Mouse (Mus musculus) CD4-positive, CD25-positive, alpha-beta regulatory T cell (primary cell): ENCODE results near the gene Cdc42ep4. TPM values are rescaled to one million over a fixed set of nuclear protein-coding genes. Genes with fewer than 3 reads are reported as not detected.

ENCODE experiments used
- polyA plus RNA-seq: library from polyadenylated mRNA; unstranded; fragments of 100-300 nt; shearing (Covaris generic); gene quantifications from one replicate; pipeline ENCODE4 v1.2.1, GENCODE M21; 2017

Gene Cdc42ep4
- 7.3 TPM for polyA plus RNA-seq

DNA sequence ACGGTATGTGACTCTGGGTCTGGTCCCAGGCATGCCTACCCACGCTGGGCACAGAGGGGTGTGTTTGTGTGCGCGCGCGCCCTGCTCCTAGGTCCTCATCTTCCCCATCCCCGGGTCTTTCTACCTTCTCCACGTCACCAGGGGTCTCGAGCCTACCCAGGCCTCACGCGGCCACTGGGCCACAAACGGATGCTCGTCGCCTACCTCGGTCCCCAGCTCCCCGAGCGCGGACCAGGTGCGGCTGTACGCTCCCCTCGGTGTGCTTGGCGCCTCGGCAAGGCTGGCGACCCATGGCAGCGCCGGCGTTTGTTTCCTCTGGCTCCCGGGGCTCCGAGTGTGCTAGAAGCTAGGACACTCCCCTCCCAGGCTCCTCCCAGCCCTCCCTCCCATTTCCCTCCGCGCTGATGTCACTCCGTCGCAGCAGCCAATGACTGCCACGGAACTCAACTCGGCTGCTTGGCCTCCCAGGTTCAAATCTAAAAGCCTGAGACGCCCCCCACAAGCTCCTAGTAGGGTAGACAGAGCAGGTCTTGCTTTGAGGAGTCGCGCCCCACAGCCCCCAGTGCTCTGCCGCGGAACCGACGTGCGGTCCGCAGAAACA is at the start of gene Cdc42ep4:
TSS of gene Cdc42ep4 (minus strand) at position 398 of the 601 bp plus-strand sequence.

DNA sequence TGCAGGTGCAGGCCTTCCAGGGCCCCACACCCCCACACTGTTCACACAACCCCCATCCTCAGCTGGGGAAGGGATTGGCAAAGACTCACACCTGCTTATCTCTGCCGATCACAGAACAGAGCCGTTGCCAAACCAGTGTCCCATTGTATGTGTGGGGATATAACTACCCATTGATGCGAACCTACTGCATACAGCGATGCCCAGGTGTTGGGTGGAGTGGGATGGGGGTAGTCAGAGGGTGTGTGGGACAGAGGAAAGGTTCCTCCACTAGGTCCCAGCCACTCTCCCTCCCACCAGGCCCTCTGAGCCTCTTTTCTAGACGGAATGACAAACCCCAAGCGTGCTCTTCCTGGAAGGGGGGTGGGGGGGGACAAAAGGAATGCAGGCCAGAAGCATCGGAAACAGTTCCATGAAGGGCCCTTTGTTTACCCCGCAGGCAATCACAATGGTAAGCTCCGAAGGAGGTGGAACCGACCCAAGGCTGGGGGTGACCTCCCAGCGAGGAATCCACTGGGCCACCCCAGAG is 41.9 kb downstream of the Cdc42ep4 start, which contains the start of gene Cpsf4l:
TSS of gene Cpsf4l (minus strand) at position 287 of the 526 bp plus-strand sequence.

DNA sequence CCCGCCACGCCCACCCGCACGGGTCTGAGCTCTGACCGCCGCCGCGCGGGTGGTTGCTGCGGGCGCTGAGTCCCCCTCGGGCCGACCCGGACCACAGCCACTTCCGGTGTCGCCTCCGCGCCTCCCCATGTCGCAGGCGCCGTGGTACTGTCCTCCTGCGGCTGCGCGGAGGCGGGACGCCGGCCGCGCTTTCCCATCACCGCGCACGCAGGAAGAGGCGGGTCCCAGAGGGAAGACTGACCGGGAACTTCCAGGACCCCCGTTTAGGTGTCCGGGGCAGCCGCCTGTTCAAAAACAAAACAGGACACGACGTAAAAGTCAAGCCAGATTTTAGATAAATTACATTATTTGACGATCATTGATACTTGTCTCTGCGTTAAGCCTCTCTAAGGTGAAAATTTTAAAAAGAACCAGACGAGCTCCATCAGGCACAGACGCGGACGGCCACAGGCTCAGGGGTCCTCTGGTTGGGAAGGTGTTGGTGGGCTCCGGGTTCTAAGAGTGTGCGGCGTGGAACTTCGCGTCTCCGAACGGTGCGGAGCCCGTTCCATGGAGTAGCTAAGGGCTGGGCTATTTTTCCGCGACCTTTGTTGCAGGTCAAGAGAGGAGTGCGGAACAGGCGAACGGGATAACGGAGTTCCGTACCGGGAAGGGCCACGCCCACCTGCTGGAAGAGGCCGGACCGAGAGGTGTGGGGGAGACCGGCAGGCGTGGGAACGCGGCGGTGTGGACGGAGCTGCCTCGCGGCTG is 67.5 kb downstream of the Cdc42ep4 start, which contains the start of the genes Fam104a and D11Wsu47e:
TSS of gene Fam104a (minus strand) at position 199 of the 750 bp plus-strand sequence.
TSS of gene D11Wsu47e (plus strand) at position 456 of the 750 bp plus-strand sequence.

Other genes starting within 250 kb of the Cdc42ep4 start
- gene Sstr2, start 132.5 kb downstream of the Cdc42ep4 start, polyA plus RNA-seq = 0.22 TPM
- 64.7 TPM for gene Cog1, start 102.7 kb downstream of the Cdc42ep4 start, polyA plus RNA-seq
- 36.6 TPM for gene Slc39a11, start 101.8 kb downstream of the Cdc42ep4 start, polyA plus RNA-seq
- 62.5 TPM for gene Fam104a, start 67.7 kb downstream of the Cdc42ep4 start, polyA plus RNA-seq
- 18.6 TPM for gene D11Wsu47e, start 67.5 kb downstream of the Cdc42ep4 start, polyA plus RNA-seq
- not detected for gene Cpsf4l, start 41.9 kb downstream of the Cdc42ep4 start, polyA plus RNA-seq